Mouse (Mus musculus): ENCODE results near the gene Chp2. TPM values are rescaled to one million over a fixed set of nuclear protein-coding genes. Genes with fewer than 3 reads are reported as not detected.
A peak's percentile ranks its signal among the peaks of the same experiment; 100 is the strongest.
"Not testable (repeated sequence)": the region's sequence is repeated elsewhere in the genome, so short reads cannot be mapped to it uniquely, and the experiment has no call there.

Gene Chp2
- polyA plus RNA-seq, 1 experiment from 2014 or later, result not detected

DNA sequence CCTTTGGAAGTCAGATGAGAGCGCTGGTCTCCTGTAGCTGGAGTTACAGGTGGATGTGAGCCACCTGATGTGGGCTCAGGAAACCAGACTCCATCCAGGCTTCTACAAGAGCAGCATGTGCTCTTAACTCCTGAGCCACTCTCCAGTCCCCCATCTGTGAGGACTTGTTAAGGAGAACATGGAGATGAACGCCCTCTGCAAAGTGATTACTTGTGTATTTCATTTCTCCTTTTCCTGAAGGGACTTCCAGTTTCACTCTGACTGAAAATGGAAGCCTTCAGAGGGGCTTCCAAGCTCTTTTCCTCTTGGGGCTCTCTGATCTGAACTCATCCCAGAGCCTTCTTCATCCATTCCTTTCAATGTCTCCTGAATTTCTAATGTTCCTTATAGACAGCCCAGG is 13.2 kb upstream of the Chp2 start:
- 83% methylated on average over 2 of the region's 2 CpGs for WGBS
- H3K27me3 ChIP-seq (replicated peaks; ENCODE audit: low read depth, poor library complexity, severe bottlenecking), result no peaks in the 10 kb centered on the region
- H3K36me3 ChIP-seq (replicated peaks), result no peaks in the 10 kb centered on the region
- no peak overlapping the region for H3K27ac ChIP-seq (replicated peaks)
- no peaks in the 10 kb centered on the region for H3K4me1 ChIP-seq
- H3K4me3 ChIP-seq, result no peak overlapping the region
- no peaks in the 10 kb centered on the region for H3K9me3 ChIP-seq
- DNase-seq (ENCODE audit: low spot score), result no peak

DNA sequence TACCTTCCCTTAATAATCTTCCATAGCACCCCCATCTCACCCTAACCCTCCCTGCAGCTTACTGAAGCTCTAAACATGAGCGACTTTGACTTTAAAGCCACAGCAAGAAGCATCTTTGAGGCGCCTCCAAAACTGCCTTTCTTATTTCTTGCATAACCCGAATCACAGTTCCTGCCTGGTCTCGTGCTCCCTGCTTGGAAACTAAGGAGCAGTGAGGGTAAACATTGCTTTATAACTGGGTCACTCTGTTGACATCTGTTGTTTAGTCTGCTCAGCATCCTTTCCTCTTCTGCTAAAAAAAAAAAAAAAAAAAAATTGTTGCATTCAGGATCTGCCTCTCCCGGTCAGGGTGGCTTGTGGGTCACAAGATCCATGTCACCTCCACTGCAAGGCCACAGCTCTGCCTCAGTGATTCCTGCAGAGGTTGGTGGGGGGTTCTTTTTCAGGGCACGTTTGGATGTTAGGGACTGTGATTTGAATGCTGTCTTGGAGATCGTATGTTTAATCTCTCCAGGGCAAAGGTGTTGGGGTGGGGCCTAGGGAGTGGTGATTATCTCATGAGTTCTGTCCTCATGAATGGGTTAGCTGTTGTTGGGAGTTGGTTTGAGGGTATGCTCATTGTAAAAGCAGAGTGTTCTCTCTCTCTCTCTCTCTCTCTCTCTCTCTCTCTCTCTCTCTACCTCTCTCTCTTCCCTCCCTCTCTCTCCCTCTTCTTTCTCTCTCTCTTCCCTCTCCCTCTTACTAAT is 10.8 kb upstream of the Chp2 start:
- DNase-seq (ENCODE audit: low spot score), result no peak
- no peaks in the 10 kb centered on the region for H3K9me3 ChIP-seq
- no peaks in the 10 kb centered on the region for H3K27me3 ChIP-seq (replicated peaks; ENCODE audit: low read depth, poor library complexity, severe bottlenecking)
- WGBS, result 58% methylated on average over 7 of the region's 7 CpGs
- H3K36me3 ChIP-seq (replicated peaks), result no peaks in the 10 kb centered on the region
- H3K4me1 ChIP-seq, result no peaks in the 10 kb centered on the region
- H3K4me3 ChIP-seq, result no peak overlapping the region
- H3K27ac ChIP-seq (replicated peaks), result no peak overlapping the region

DNA sequence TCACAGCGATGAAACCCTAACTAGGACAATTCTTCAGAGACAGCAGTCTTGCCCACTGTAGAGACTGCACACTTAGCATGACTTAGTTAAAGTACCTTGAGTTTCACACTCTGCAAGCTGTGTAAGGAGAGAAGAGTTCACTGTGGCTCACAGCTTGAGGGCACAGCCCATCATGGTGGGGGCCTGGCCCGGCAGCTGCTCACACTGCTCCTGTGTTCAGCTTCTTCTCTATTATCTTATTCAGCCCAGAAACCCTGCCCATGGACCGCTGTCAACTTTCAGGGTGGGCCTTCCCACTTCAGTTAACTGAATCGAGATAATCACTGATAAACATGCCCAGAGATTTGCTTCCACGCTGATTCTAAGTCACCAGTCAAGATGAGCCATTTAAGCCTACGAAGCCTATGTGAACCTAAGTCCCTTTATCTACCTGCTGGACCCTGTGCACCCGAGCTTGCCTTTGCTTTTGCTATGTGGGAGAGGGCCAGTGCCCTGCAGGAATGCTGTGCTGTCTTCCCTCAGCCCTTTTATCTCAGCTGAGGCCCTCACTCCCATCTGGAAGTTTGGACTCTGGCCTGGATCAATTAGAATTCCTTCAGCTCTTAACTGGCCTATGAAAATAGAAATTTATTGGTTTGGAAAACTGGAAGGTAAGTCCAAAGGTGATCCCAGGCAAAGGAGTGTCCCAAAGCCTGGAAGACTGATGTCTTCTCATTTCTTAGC is 6.9 kb downstream of the Chp2 start:
- Histone ChIP-seq H3K4me3 (no peak overlapping the region), H3K27me3 (replicated peaks; ENCODE audit: low read depth, poor library complexity, severe bottlenecking) (no peaks in the 10 kb centered on the region), H3K4me1 (no peaks in the 10 kb centered on the region), H3K9me3 (no peaks in the 10 kb centered on the region), H3K27ac (replicated peaks) (no peak overlapping the region), H3K36me3 (replicated peaks) (no peaks in the 10 kb centered on the region)
- WGBS, result 77% methylated on average over 7 of the region's 7 CpGs
- no peak for DNase-seq (ENCODE audit: low spot score)

DNA sequence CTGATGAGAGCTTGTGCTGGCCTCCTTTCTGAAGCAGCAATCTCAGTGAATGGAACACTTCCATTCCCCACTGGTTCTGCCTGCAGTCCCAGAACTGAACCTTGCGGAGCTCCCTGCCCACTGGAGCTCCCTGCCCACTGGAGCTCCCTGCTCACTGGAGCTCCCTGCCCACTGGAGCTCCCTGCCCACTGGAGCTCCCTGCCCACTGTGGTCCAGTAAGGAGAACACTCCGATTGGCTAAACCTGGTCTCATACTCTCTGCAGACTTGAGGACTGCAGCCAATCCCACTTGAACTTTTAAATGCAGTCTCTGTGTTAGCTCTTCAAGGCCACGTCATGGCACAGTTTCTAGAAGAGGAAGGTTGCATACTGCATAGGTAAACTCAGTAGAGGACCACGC is 7.4 kb downstream of the Chp2 start:
- DNase-seq (ENCODE audit: low spot score), result no peak
- H3K36me3 ChIP-seq (replicated peaks), result no peaks in the 10 kb centered on the region
- 88% methylated on average over 4 of the region's 4 CpGs for WGBS

DNA sequence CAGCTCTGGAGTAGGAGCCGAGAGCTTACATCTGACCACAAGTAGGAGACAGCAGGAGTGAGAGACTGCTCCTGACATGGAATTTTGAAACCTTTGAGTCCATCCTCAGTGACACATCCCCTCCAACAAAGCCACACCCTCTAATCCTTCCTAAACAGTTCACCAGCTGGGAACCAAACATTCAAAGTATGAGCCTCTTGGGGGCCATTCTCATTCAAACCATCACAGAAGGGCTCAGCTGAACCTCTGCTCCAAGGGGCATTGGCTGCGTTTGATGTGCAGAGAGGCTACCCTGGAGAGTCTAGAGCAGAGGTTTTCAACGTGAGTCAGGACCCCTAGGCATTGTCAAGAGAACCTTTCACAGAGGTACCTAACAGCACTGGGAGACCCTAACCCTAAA is 10.0 kb downstream of the Chp2 start:
- Histone ChIP-seq H3K27me3 (replicated peaks; ENCODE audit: low read depth, poor library complexity, severe bottlenecking) (no peaks in the 10 kb centered on the region), H3K4me1 (no peaks in the 10 kb centered on the region), H3K4me3 (no peak overlapping the region), H3K27ac (replicated peaks) (no peak overlapping the region), H3K36me3 (replicated peaks) (no peaks in the 10 kb centered on the region), H3K9me3 (no peaks in the 10 kb centered on the region)
- no peak for DNase-seq (ENCODE audit: low spot score)
- WGBS, result 62% methylated on average over 3 of the region's 3 CpGs

More for the DNA sequence above, 7.4 kb downstream of the Chp2 start:
- H3K4me1 ChIP-seq, result no peaks in the 10 kb centered on the region
- H3K4me3 ChIP-seq, result no peak overlapping the region
- no peaks in the 10 kb centered on the region for H3K27me3 ChIP-seq (replicated peaks; ENCODE audit: low read depth, poor library complexity, severe bottlenecking)
- no peaks in the 10 kb centered on the region for H3K9me3 ChIP-seq
- H3K27ac ChIP-seq (replicated peaks), result no peak overlapping the region

DNA sequence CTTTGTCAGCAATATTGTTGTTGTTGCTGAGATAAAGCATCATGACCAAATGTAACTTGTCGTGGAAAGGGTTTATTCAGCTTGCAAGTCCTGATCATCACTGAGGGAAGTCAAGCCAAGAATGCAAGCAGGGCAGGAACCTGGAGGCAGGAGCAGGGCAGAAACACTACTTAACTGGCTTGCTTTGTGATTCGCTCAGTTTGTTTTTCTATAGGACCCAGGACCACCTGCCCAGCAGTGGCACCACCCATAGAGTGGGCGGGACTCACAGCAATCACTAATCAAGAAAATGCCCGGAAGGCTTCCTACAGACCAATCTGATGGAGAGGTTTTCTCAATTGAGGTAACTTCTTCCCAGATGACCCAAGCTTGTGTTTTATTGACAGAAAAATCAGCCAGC is 10.6 kb downstream of the Chp2 start:
- H3K27ac ChIP-seq (replicated peaks), result no peak overlapping the region
- DNase-seq (ENCODE audit: low spot score), result no peak
- WGBS, result 62% methylated on average over 4 of the region's 4 CpGs

DNA sequence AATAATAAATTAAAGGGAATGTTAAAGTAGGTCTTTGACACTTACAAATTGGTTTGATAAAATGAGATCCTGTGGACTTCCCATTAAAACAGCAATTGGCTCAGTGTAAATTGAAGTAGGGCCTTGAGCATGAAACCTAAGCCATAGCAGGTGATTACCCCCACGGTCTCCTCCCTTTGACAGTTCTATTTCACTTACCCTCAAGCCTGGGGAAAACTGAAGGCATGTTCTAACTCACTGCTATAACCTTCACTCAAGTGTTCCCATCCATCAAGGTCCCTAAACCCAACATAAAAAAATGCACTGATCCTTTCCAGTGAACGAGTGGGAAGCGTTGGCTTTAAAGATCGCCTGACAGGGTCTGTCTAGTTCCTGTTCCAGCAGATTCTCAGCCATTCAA is 11.6 kb downstream of the Chp2 start:
- 87% methylated on average over 4 of the region's 4 CpGs for WGBS
- H3K9me3 ChIP-seq, result no peaks in the 10 kb centered on the region

More for the DNA sequence above, 10.6 kb downstream of the Chp2 start:
- no peaks in the 10 kb centered on the region for H3K9me3 ChIP-seq
- H3K36me3 ChIP-seq (replicated peaks), result no peaks in the 10 kb centered on the region
- H3K4me1 ChIP-seq, result no peaks in the 10 kb centered on the region
- no peak overlapping the region for H3K4me3 ChIP-seq
- no peaks in the 10 kb centered on the region for H3K27me3 ChIP-seq (replicated peaks; ENCODE audit: low read depth, poor library complexity, severe bottlenecking)

DNA sequence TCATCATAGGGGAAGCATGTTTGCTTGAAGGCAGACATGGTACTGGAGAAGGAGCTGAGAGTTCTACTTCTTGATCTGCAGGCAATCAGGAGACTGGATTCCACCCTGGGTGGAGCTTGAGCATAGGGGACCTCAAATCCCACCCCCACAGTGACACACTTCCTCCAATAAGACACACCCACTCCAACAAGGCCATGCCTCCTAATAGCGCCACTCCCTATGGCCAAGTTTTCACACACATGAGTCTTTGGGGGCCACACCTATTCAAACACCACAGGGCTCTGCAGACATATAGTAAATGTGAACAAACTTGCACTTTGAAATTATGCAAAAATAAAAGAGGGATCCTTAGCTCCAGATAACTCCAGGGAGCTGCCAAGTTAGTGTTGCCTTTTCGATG is 19.6 kb downstream of the Chp2 start:
- no peaks in the 10 kb centered on the region for H3K36me3 ChIP-seq (replicated peaks)
- H3K4me3 ChIP-seq, result no peak overlapping the region
- H3K27me3 ChIP-seq (replicated peaks; ENCODE audit: low read depth, poor library complexity, severe bottlenecking), result no peaks in the 10 kb centered on the region
- H3K4me1 ChIP-seq, result no peaks in the 10 kb centered on the region
- H3K9me3 ChIP-seq, result no peaks in the 10 kb centered on the region
- 93% methylated on average over 2 of the region's 2 CpGs for WGBS
- DNase-seq (ENCODE audit: low spot score), result no peak
- no peak overlapping the region for H3K27ac ChIP-seq (replicated peaks)

More for the DNA sequence above, 11.6 kb downstream of the Chp2 start:
- no peak overlapping the region for H3K4me3 ChIP-seq
- H3K4me1 ChIP-seq, result no peaks in the 10 kb centered on the region
- no peak overlapping the region for H3K27ac ChIP-seq (replicated peaks)
- no peaks in the 10 kb centered on the region for H3K36me3 ChIP-seq (replicated peaks)
- H3K27me3 ChIP-seq (replicated peaks; ENCODE audit: low read depth, poor library complexity, severe bottlenecking), result no peaks in the 10 kb centered on the region
- DNase-seq (ENCODE audit: low spot score), result no peak

DNA sequence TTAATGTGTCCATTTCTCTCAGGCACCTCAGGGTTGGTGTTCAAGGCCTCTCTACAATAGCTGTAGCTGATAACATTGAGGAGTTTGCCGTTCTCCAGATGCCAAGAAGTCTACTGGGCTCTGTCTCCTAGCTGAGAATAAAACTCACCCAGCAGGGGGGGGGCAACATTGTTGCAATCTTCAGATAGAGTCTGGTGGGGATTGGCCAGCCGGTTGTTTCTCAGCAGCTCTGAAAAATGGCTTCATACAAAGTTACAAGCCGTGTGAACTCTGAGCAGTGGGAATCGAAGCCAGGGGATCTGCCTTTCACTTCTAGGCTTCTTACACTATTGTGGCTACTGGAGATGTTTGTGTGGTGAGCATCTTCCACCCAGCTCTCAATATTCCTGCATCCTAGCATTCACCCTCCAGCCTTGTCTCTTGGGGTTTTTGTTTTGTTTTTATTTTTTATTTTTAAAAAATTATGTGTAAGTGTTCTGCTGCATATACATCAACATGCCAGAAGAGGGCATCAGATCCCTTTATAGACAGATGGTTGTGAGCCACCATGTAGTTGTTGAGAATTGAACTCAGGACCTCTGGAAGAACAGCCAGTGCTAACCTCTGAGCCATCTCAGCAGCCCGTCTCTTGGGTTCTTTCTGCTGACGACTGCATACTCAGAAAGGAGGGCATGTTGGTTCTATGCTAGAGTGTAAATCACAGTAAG is 21.3 kb downstream of the Chp2 start:
- no peak overlapping the region for H3K4me3 ChIP-seq
- no peak for DNase-seq (ENCODE audit: low spot score)
- H3K9me3 ChIP-seq, result no peaks in the 10 kb centered on the region
- H3K27me3 ChIP-seq (replicated peaks; ENCODE audit: low read depth, poor library complexity, severe bottlenecking), result no peaks in the 10 kb centered on the region
- WGBS, result 83% methylated on average over 6 of the region's 6 CpGs
- no peak overlapping the region for H3K27ac ChIP-seq (replicated peaks)
- no peaks in the 10 kb centered on the region for H3K36me3 ChIP-seq (replicated peaks)
- no peaks in the 10 kb centered on the region for H3K4me1 ChIP-seq

DNA sequence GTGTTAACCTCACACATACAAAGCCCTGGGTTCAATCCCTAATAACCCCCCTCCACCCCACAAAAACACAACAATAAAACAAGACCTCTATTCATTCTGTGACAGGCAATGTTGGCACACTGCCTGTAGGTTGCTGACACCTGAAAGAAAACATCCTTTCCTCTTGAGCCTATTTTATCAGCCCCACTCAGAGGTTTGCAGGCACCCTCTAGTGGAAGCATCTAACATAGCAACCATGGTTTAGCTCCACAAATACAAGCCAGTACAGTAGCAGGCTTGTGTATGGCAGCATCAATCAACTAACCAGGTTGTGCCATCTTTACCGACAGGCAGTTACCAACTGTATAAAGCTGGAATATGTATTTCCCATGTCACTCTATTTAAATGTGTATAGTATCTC is 23.0 kb downstream of the Chp2 start:
- 69% methylated on average over 1 of the region's 1 CpGs for WGBS
- Histone ChIP-seq H3K9me3 (no peaks in the 10 kb centered on the region), H3K4me3 (no peak overlapping the region), H3K4me1 (no peaks in the 10 kb centered on the region), H3K27me3 (replicated peaks; ENCODE audit: low read depth, poor library complexity, severe bottlenecking) (no peaks in the 10 kb centered on the region), H3K27ac (replicated peaks) (no peak overlapping the region), H3K36me3 (replicated peaks) (no peaks in the 10 kb centered on the region)
- DNase-seq (ENCODE audit: low spot score), result peak; percentile 23

DNA sequence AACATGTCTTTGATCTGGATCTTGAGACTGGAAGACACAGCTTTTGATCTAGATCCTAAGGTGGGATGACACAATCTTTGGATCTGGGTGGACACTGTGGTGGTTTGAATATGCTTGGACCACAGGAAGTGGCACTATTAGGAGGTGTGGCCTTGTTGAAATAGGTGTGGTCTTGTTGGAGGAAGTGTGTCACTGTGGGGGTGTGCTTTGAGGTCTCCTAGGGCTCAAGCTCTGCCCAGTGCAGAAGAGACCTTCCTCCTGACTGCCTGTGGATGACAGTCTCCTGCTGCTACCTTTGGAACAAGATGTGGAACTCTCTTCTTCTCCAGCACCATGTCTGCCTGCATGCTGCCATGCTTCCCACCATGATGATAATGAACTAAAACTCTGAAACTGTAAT is 23.4 kb downstream of the Chp2 start:
- not testable (repeated sequence) for H3K4me1 ChIP-seq; H3K36me3 ChIP-seq (replicated peaks); DNase-seq (ENCODE audit: low spot score); H3K9me3 ChIP-seq; H3K4me3 ChIP-seq; H3K27me3 ChIP-seq (replicated peaks; ENCODE audit: low read depth, poor library complexity, severe bottlenecking); H3K27ac ChIP-seq (replicated peaks)

DNA sequence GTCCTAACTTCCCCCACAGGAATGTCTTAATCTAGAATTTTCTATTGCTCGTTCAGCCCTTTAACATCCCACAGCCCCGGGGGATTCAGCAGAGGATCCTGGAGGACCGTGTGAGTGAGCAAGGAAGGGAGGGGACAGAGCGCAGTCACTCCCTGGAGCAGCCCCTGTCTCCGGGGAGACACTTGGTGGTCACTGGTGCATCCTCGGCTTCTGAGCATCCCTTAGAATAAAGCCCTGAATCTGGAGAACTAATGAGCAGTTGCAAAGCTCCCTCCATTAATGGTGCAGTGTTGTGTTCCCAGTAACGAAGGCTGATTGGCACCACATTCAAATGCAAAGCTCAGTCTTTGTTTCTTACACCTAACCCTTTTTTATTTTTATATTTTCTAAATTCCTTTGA is 24.9 kb downstream of the Chp2 start:
- H3K27me3 ChIP-seq (replicated peaks; ENCODE audit: low read depth, poor library complexity, severe bottlenecking), result no peaks in the 10 kb centered on the region
- no peak overlapping the region for H3K27ac ChIP-seq (replicated peaks)
- H3K4me3 ChIP-seq, result no peak overlapping the region
- H3K4me1 ChIP-seq, result no peaks in the 10 kb centered on the region
- DNase-seq (ENCODE audit: low spot score), result no peak
- H3K36me3 ChIP-seq (replicated peaks), result no peaks in the 10 kb centered on the region
- H3K9me3 ChIP-seq, result no peaks in the 10 kb centered on the region
- 36% methylated on average over 7 of the region's 7 CpGs for WGBS

DNA sequence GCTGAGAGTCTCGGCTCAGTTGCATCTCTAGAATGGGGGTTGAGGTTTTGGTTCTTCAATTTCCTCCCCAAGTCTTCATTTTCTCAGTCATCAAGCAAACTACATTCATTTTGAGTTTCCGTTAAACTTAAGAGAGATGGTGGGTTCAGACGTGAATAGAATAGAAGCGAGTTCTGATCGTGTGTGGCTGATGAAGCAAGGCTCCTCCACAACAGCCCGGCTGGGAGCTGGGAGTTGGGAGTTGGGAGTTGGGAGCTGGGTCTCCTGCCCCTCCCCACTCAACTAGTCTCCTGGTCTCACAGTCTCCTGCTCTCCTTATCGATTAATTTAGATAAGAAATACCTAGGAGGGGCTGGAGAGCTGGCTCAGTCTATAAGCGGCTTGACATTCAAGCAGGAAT is 25.3 kb downstream of the Chp2 start:
- Histone ChIP-seq H3K27ac (replicated peaks) (no peak overlapping the region), H3K4me3 (no peak overlapping the region)
- 70% methylated on average over 8 of the region's 8 CpGs for WGBS

More for the DNA sequence above, 25.3 kb downstream of the Chp2 start:
- no peak for DNase-seq (ENCODE audit: low spot score)
- no peaks in the 10 kb centered on the region for H3K36me3 ChIP-seq (replicated peaks)
- H3K4me1 ChIP-seq, result no peaks in the 10 kb centered on the region
- no peaks in the 10 kb centered on the region for H3K27me3 ChIP-seq (replicated peaks; ENCODE audit: low read depth, poor library complexity, severe bottlenecking)
- no peaks in the 10 kb centered on the region for H3K9me3 ChIP-seq

Data from embryonic facial prominence, embryonic 10.5 days (tissue).